Mouse (Mus musculus) ES-Bruce4 (cell line): ENCODE data around the gene Nav3.

Source experiments
- CTCF ChIP-seq: IDR thresholded peaks from one replicate; pipeline ENCODE4 v1.8.1; 2011; ENCODE audit warnings: low read depth, low read length
- POLR2A ChIP-seq: IDR thresholded peaks from one replicate; pipeline ENCODE4 v1.8.1; 2011; ENCODE audit warnings: low read length; ENCODE audit not compliant: insufficient read depth

- TF ChIP-seq CTCF: no peak
- no peak for TF ChIP-seq POLR2A
These were observed 379.4 kb downstream of the Nav3 start for GRCm38 (mm10) chr10:110076575-110076974.
